Mouse (Mus musculus): ENCODE measurements at regions not wholly inside any gene's neighbourhood (a gene's known extent, or its start where the extent isn't known, plus 50 kb on each side); places are given as distances from the start of the nearest gene placed in this dataset.

- intact Hi-C loops (cut with DNase I): no loop called here
Observed at GRCm38 (mm10) chr13:60355707-60356490, 178.7 kb upstream of the Gas1 start.

DNA sequence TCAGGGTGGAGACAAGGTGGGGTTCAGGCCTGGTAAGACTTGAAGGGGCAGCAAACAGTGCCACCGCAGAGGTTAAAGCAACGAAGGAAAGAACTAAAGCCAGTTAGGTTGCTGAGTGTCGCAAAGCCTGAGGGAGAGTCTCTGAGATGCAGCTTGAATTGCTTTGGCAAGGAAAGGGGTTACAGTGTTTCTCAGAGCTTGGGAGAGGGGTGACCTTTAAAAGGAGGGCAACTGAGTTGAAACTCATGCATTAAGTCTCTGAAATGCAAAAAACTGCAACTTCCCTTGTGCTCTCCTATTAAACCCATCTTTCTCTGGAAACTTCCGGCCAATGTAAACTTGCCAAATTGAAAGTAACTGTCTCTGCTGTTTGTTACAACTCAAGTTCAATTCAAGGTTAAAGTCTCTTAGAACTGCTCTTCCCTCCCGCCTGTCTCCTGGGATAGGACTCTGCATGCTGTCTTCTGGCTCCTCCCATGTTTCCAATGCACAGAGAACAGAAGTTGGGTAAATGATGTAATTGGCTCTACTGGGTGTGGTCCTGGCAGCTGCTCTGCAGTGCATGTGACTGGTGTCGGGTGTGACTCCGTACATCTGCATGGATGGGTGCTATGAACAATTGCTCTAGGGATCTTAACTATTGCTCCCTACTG lies 181.4 kb upstream of the Gas1 start:
- DNase-seq: no peak
- intact Hi-C loops (cut with DNase I): no loop called here

More at GRCm38 (mm10) chr13:60355707-60356490, 178.7 kb upstream of the Gas1 start:
- no peak for DNase-seq

GRCm38 (mm10) chr13:60364778-60365672 lies 187.9 kb upstream of the Gas1 start:
- DNase-seq: no peak
- intact Hi-C loops (cut with DNase I): no loop called here

DNA sequence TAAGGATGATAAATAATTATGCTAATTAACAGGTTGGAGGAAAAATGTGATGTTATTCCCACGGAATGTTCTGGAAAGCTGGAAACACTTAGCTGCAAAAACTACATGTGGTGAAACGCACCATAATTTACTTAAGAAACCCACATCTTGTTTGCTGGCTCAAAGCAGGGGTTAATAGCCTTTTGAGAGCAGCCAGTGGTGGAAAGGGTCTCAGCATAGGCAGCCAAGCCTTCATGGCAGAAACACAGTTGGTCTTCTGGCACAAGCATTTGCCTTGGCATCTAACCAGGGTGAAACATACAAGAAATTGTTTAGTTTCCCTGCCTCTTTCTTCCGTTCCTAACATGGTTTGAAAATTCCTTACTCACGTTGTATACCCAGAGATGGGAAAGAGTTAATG lies 192.1 kb upstream of the Gas1 start:
- peak; percentile 23 for DNase-seq
- intact Hi-C loops (cut with DNase I): no loop called here

DNA sequence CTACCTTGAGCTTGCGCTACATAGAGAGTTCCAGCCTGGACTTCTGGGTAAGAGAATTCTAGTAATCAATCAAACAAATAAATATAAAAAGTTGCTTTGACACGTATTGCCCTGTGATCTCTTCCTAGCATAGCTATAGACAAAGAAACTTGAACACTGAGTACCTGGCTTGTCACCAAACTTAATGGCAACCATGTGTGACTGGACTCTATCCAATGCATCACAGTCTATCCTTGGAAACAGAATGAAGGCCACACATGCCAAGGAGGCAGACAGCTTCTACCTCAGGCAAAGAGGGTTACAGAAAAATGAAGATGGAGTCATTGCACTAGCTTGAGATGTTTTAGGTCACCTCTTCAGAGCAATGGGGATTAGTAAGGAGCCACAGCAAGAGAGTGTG lies 194.5 kb upstream of the Gas1 start:
- no peak for DNase-seq
- intact Hi-C loops (cut with DNase I): no loop called here

DNA sequence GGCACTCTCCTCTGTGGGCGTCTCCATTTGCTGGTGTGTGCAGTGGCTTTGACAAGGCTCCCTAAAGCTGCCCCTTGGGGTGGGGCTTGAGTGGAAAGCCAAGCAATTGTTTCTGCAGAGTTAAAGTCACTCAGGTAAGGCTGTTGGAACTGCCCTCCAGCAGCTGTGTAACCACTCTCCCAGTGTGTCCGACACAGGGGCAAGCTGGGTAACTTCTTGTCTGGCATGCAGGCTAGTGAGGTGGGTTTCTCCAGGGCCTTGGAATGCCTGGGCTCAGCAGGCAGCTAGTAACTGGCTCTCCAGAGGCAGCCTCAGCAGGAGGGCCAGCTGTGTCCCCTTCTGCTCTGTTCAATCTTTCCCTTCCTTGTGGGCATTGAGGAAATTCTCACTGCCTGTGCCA lies 199.5 kb upstream of the Gas1 start:
- intact Hi-C loops (cut with DNase I): no loop called here
- DNase-seq: no peak

- DNase-seq: no peak
- intact Hi-C loops (cut with DNase I): no loop called here
Observed at GRCm38 (mm10) chr13:60382855-60383254, 205.7 kb upstream of the Gas1 start.

- intact Hi-C loops (cut with DNase I): no loop called here
- no peak for DNase-seq
Observed at GRCm38 (mm10) chr13:60398836-60399235, 202.9 kb upstream of the Dapk1 start.

GRCm38 (mm10) chr13:60400764-60401487 lies 200.8 kb upstream of the Dapk1 start:
- no peak for DNase-seq
- intact Hi-C loops (cut with DNase I): no loop called here

DNA sequence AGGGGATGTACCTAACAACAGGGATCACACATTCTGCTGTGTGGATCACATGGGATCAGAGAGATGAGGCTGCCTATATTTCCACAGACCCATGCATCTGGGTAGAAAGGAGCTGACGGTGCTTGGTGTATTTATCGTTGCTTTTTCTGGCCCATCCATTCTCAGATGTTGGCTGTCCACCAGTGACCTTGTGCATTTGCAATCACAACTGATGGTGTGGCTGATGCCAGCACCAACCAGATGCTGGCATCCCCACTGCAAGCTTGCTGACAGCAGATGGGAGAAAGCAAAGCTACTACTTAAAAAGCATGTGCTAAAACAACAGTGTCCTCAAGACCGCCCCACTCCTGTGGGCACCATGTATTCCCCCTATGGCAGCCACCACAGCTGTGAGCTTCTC lies 198.3 kb upstream of the Dapk1 start:
- intact Hi-C loops (cut with DNase I): no loop called here
- DNase-seq: no peak

- intact Hi-C loops (cut with DNase I): no loop called here
- no peak for DNase-seq
Observed at GRCm38 (mm10) chr13:60407344-60407743, 194.4 kb upstream of the Dapk1 start.

GRCm38 (mm10) chr13:60409706-60410502 lies 191.8 kb upstream of the Dapk1 start:
- intact Hi-C loops (cut with DNase I): no loop called here
- no peak for DNase-seq

DNA sequence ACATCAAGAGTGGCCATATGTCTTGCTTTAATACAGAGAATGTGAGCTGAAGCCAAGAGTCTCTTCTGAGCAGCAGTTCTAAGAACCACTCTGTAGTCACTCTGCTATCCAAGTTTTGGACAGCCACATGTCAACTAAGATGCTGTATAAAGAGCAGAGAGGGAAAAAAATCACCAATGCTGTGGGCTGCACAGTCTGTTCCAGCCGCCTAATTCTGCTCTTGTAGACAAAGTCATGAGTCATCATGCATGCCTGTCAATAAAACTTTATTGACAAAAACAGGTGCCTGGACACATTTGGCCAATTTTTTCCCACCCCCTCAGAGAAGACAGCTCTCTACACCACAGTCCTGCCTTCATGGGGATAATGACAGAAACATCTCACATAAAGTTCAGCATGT lies 185.7 kb upstream of the Dapk1 start:
- intact Hi-C loops (cut with DNase I): no loop called here
- DNase-seq: no peak

DNA sequence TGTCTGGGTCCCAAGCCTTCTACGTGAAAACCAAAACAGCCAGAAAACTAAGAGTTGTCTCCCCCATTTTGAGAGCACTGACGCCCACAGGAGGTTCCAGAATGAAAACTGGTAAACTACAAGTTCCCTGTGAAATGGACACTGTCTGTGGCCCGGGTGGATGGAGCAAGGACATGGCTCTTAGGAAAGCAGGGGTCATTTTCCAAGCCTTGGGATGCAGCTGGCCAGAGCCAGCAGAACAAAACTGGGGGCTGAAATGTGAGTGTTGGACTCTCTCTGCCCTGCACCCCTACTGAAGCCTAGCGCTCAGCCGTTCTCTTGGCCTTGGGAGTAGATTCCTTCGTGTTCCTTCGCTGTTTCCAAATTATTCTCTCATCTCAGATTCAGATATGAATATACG lies 184.7 kb upstream of the Dapk1 start:
- intact Hi-C loops (cut with DNase I): no loop called here
- no peak for DNase-seq

- intact Hi-C loops (cut with DNase I): no loop called here
- DNase-seq: no peak
Observed at GRCm38 (mm10) chr13:60417436-60418158, 184.2 kb upstream of the Dapk1 start.

- DNase-seq: peak; percentile 5
- intact Hi-C loops (cut with DNase I): no loop called here
Observed at GRCm38 (mm10) chr13:60420386-60420785, 181.4 kb upstream of the Dapk1 start.

- intact Hi-C loops (cut with DNase I): no loop called here
Observed at GRCm38 (mm10) chr13:60420842-60421696, 180.7 kb upstream of the Dapk1 start.

DNA sequence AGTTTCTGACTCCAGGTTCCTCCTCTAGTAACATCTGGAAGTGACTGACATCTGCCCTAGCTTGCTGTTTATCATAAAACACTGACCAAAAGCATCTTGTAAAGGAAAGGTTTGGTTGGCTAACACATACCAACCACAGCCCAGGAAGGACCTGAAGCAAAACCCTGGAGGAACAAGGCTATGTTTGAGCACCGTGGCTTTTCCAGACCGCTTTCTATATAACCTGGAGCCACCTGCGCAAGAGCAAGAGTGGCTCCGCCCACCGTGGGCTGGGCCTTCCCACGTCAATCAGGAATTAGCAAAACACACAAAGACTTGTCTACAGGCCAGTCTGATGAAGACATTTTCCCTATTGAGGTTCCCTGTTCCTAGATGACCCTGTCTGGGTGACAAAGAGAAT lies 177.5 kb upstream of the Dapk1 start:
- intact Hi-C loops (cut with DNase I): no loop called here
- no peak for DNase-seq

More at GRCm38 (mm10) chr13:60420842-60421696, 180.7 kb upstream of the Dapk1 start:
- no peak for DNase-seq
